Comparison of ENCODE assay signal across 14 mouse cellular contexts in the genomic region with DNA sequence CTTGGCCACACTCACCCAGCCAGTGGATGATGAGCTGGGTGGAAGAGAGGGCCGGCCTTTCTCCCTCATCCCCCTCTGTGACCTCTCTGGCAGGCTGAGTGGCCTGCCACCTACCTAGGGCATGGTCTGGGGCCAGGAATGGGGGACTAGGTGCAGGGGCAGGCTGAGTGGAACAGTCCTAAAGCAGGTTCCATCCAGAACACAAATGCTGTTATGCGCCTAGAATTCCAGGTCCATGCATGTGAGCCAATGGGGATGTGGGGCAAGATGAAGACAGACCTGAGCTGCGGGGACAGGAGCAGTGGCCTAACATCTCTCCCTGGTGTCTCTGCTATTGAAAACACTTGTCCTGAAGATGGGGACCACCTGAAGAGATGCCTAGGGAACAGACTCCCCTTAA. TPM values are rescaled to one million over a fixed set of nuclear protein-coding genes. Genes with fewer than 3 reads are reported as not detected.
DNase-seq lines count a peak whose midpoint lies in the region; ATAC-seq and TF ChIP-seq lines count a peak whose summit lies in the region.
"Had no signal": no experiment of that assay in that cellular context is flagged by ENCODE, and none has a peak within 500 bp of the region (broad histone marks: within the 10 kb centered on the region; RNA-seq: fewer than 3 reads in every experiment).

No protein-coding gene starts in this region.

- WGBS in hindbrain, embryonic 12.5 days, result 90% methylated on average over 3 of the region's 3 CpGs
- 89% methylated on average over 3 of the region's 3 CpGs for WGBS in hindbrain, embryonic 16.5 days
- WGBS in neural tube, embryonic 13.5 days, result 89% methylated on average over 3 of the region's 3 CpGs
- 95% methylated on average over 3 of the region's 3 CpGs for WGBS in neural tube, embryonic 15.5 days
- 96% methylated on average over 3 of the region's 3 CpGs for WGBS in forebrain, embryonic 16.5 days
- 89% methylated on average over 3 of the region's 3 CpGs for WGBS in kidney, adult 2 months

- H3K4me3 ChIP-seq in hindbrain, embryonic 12.5 days, result no peak overlapping the region
- no peak overlapping the region for H3K4me3 ChIP-seq in hindbrain, embryonic 16.5 days (ENCODE audit: low read length)
- no peak overlapping the region for H3K4me3 ChIP-seq in neural tube, embryonic 13.5 days
- no peak overlapping the region for H3K4me3 ChIP-seq in neural tube, embryonic 15.5 days (replicated peaks)
- no peak overlapping the region for H3K4me3 ChIP-seq in forebrain, embryonic 16.5 days (replicated peaks; ENCODE audit: low read length)
- H3K4me3 ChIP-seq in kidney, adult 2 months (ENCODE audit: insufficient read depth, low read depth, low read length), result no peak overlapping the region
- H3K4me3 ChIP-seq: heart, adult 2 months; midbrain, embryonic 12.5 days had no signal

- peak; percentile 35 for ATAC-seq in hindbrain, embryonic 12.5 days (ENCODE audit: low FRiP score)
- no peak for ATAC-seq in hindbrain, embryonic 16.5 days
- ATAC-seq in neural tube, embryonic 13.5 days (ENCODE audit: low read depth), result peak; percentile 24; the same call in 1 of the 2 replicates
- ATAC-seq in neural tube, embryonic 15.5 days (ENCODE audit: low FRiP score), result no peak
- ATAC-seq in forebrain, embryonic 16.5 days, result no peak

- no peak for DNase-seq in adrenal gland, postnatal 25 days
- no peak for DNase-seq in kidney, adult 2 months

- H3K27ac ChIP-seq in hindbrain, embryonic 12.5 days, result no peak overlapping the region
- no peak overlapping the region for H3K27ac ChIP-seq in hindbrain, embryonic 16.5 days (ENCODE audit: low read depth, low read length)
- H3K27ac ChIP-seq in neural tube, embryonic 13.5 days (replicated peaks), result no peak overlapping the region
- H3K27ac ChIP-seq in neural tube, embryonic 15.5 days (replicated peaks), result no peak overlapping the region
- H3K27ac ChIP-seq in forebrain, embryonic 16.5 days (ENCODE audit: low read length), result no peak overlapping the region
- H3K27ac ChIP-seq in kidney, adult 2 months (ENCODE audit: insufficient read depth, low read depth, low read length), result no peak overlapping the region
- H3K27ac ChIP-seq: heart, adult 2 months; midbrain, embryonic 12.5 days had no signal

- no peaks in the 10 kb centered on the region for H3K9me3 ChIP-seq in hindbrain, embryonic 12.5 days (replicated peaks)
- H3K9me3 ChIP-seq in hindbrain, embryonic 16.5 days (ENCODE audit: control insufficient read depth, low read length), result no peaks in the 10 kb centered on the region
- no peaks in the 10 kb centered on the region for H3K9me3 ChIP-seq in neural tube, embryonic 13.5 days
- H3K9me3 ChIP-seq in neural tube, embryonic 15.5 days (replicated peaks), result no peaks in the 10 kb centered on the region
- no peaks in the 10 kb centered on the region for H3K9me3 ChIP-seq in forebrain, embryonic 16.5 days (ENCODE audit: control insufficient read depth, low read length)
- H3K9me3 ChIP-seq: midbrain, embryonic 12.5 days had no signal

- no peaks in the 10 kb centered on the region for H3K36me3 ChIP-seq in hindbrain, embryonic 12.5 days
- no peaks in the 10 kb centered on the region for H3K36me3 ChIP-seq in hindbrain, embryonic 16.5 days (ENCODE audit: control insufficient read depth, insufficient read depth, low read length)
- H3K36me3 ChIP-seq in neural tube, embryonic 13.5 days, result no peaks in the 10 kb centered on the region
- no peaks in the 10 kb centered on the region for H3K36me3 ChIP-seq in neural tube, embryonic 15.5 days
- no peaks in the 10 kb centered on the region for H3K36me3 ChIP-seq in forebrain, embryonic 16.5 days (ENCODE audit: control insufficient read depth, insufficient read depth)
- no peaks in the 10 kb centered on the region for H3K36me3 ChIP-seq in kidney, adult 2 months (ENCODE audit: control insufficient read depth, insufficient read depth, low read length)
- H3K36me3 ChIP-seq: midbrain, embryonic 12.5 days had no signal

- H3K4me2 ChIP-seq in hindbrain, embryonic 12.5 days (replicated peaks), result no peak overlapping the region
- no peak overlapping the region for H3K4me2 ChIP-seq in hindbrain, embryonic 16.5 days (ENCODE audit: low read length)
- H3K4me2 ChIP-seq in neural tube, embryonic 13.5 days, result no peak overlapping the region
- no peak overlapping the region for H3K4me2 ChIP-seq in neural tube, embryonic 15.5 days
- H3K4me2 ChIP-seq in forebrain, embryonic 16.5 days (ENCODE audit: low read length), result no peak overlapping the region
- H3K4me2 ChIP-seq: midbrain, embryonic 12.5 days had no signal

- peaks cover 7% of the 10 kb centered on the region; the same call in 1 of the 2 replicates for H3K27me3 ChIP-seq in hindbrain, embryonic 12.5 days
- H3K27me3 ChIP-seq in hindbrain, embryonic 16.5 days (replicated peaks; ENCODE audit: control insufficient read depth, insufficient read depth, low read length), result no peaks in the 10 kb centered on the region; the same call in 1 of the 2 replicates
- no peaks in the 10 kb centered on the region; the same call in 1 of the 2 replicates for H3K27me3 ChIP-seq in neural tube, embryonic 13.5 days
- 0 out of 2 replicates have a peak, but pooled peaks cover 2% of the 10 kb centered on the region for H3K27me3 ChIP-seq in neural tube, embryonic 15.5 days (replicated peaks)
- no peaks in the 10 kb centered on the region for H3K27me3 ChIP-seq in forebrain, embryonic 16.5 days (replicated peaks; ENCODE audit: control insufficient read depth, insufficient read depth, low read length)
- no peaks in the 10 kb centered on the region for H3K27me3 ChIP-seq in kidney, adult 2 months (replicated peaks; ENCODE audit: control insufficient read depth, insufficient read depth, low read length)

- no peak for TF ChIP-seq CTCF in kidney, adult 2 months (conservative IDR thresholded peaks at IDR 0.05; ENCODE audit: insufficient read depth, insufficient read length, low read depth, low read length)

- H3K9ac ChIP-seq in hindbrain, embryonic 12.5 days, result no peak overlapping the region
- H3K9ac ChIP-seq in hindbrain, embryonic 16.5 days (ENCODE audit: low read depth, low read length), result no peak overlapping the region
- no peak overlapping the region for H3K9ac ChIP-seq in neural tube, embryonic 13.5 days
- no peak overlapping the region for H3K9ac ChIP-seq in neural tube, embryonic 15.5 days (replicated peaks)
- H3K9ac ChIP-seq in forebrain, embryonic 16.5 days (replicated peaks; ENCODE audit: low read depth, low read length), result peak overlapping the region; percentile 25; the same call in 1 of the 2 replicates
- H3K9ac ChIP-seq: midbrain, embryonic 12.5 days had no signal

- no peaks in the 10 kb centered on the region for H3K4me1 ChIP-seq in hindbrain, embryonic 12.5 days
- no peaks in the 10 kb centered on the region for H3K4me1 ChIP-seq in hindbrain, embryonic 16.5 days (ENCODE audit: control insufficient read depth, insufficient read depth, low read depth, low read length)
- no peaks in the 10 kb centered on the region for H3K4me1 ChIP-seq in neural tube, embryonic 13.5 days (replicated peaks)
- no peaks in the 10 kb centered on the region for H3K4me1 ChIP-seq in neural tube, embryonic 15.5 days
- no peaks in the 10 kb centered on the region for H3K4me1 ChIP-seq in forebrain, embryonic 16.5 days (replicated peaks; ENCODE audit: control insufficient read depth, insufficient read depth, low read length)
- H3K4me1 ChIP-seq in kidney, adult 2 months (ENCODE audit: control insufficient read depth, insufficient read depth, low read length), result no peaks in the 10 kb centered on the region
- H3K4me1 ChIP-seq: midbrain, embryonic 12.5 days had no signal

- TF ChIP-seq POLR2A in kidney, adult 2 months (IDR thresholded peaks at IDR 0.05; ENCODE audit: low read depth, low read length), result no peak

RNA-seq across cellular contexts. Expression of gene Samd8, which starts 9.0 kb away (rescaled TPM):
- polyA plus RNA-seq in hindbrain, embryonic 12.5 days (2016; fragmentation: Nextera tagmentation; extraction: Ambion mirVana), result 15.9 and 19.0 TPM in 2 replicates
- polyA plus RNA-seq in hindbrain, embryonic 16.5 days (2015; fragmentation: Nextera tagmentation; extraction: Ambion mirVana), result 20.4 TPM in 2 replicates
- 16.9 and 18.5 TPM in 2 replicates for polyA plus RNA-seq in neural tube, embryonic 13.5 days (2015; fragmentation: Nextera tagmentation; extraction: Ambion mirVana)
- polyA plus RNA-seq in neural tube, embryonic 15.5 days (2015; fragmentation: Nextera tagmentation; extraction: Ambion mirVana), result 16.1 and 20.6 TPM in 2 replicates
- 23.1 and 24.6 TPM in 2 replicates for polyA plus RNA-seq in forebrain, embryonic 16.5 days (2015; fragmentation: Nextera tagmentation; extraction: Ambion mirVana)
- 45.5 and 48.1 TPM in 2 replicates for total RNA-seq in adrenal gland, postnatal 25 days (2021)
- polyA plus RNA-seq in kidney, adult 2 months (2012; rRNA removed), result 21.1 and 23.9 TPM in 2 replicates

RNA-seq across cellular contexts. Expression of gene Dusp13, which starts 9.7 kb away (rescaled TPM):
- 0.43 TPM in 1 of 2 replicates, not detected in the other for polyA plus RNA-seq in hindbrain, embryonic 12.5 days (2016; fragmentation: Nextera tagmentation; extraction: Ambion mirVana)
- 0.36 TPM in 1 of 2 replicates, not detected in the other for polyA plus RNA-seq in hindbrain, embryonic 16.5 days (2015; fragmentation: Nextera tagmentation; extraction: Ambion mirVana)
- polyA plus RNA-seq in neural tube, embryonic 13.5 days (2015; fragmentation: Nextera tagmentation; extraction: Ambion mirVana), result not detected in 2 replicates
- 0.23 TPM in 1 of 2 replicates, not detected in the other for polyA plus RNA-seq in neural tube, embryonic 15.5 days (2015; fragmentation: Nextera tagmentation; extraction: Ambion mirVana)
- not detected in 2 replicates for polyA plus RNA-seq in forebrain, embryonic 16.5 days (2015; fragmentation: Nextera tagmentation; extraction: Ambion mirVana)
- not detected in 2 replicates for total RNA-seq in adrenal gland, postnatal 25 days (2021)
- polyA plus RNA-seq in kidney, adult 2 months (2012; rRNA removed), result 1.1 and 1.8 TPM in 2 replicates
- total RNA-seq: adrenal gland, adult 2 months had no signal
- polyA plus RNA-seq: heart, postnatal 0 days; intestine, embryonic 14.5 days; midbrain, embryonic 12.5 days had no signal

RNA-seq across cellular contexts. Expression of gene Dupd1, which starts 26.9 kb away (rescaled TPM):
- polyA plus RNA-seq in hindbrain, embryonic 12.5 days (2016; fragmentation: Nextera tagmentation; extraction: Ambion mirVana), result 0.25 and 0.31 TPM in 2 replicates
- polyA plus RNA-seq in hindbrain, embryonic 16.5 days (2015; fragmentation: Nextera tagmentation; extraction: Ambion mirVana), result 0.14 TPM in 1 of 2 replicates, not detected in the other
- not detected in 2 replicates for polyA plus RNA-seq in neural tube, embryonic 13.5 days (2015; fragmentation: Nextera tagmentation; extraction: Ambion mirVana)
- polyA plus RNA-seq in neural tube, embryonic 15.5 days (2015; fragmentation: Nextera tagmentation; extraction: Ambion mirVana), result 0.15 and 0.22 TPM in 2 replicates
- 0.24 and 0.29 TPM in 2 replicates for polyA plus RNA-seq in forebrain, embryonic 16.5 days (2015; fragmentation: Nextera tagmentation; extraction: Ambion mirVana)
- 0.76 TPM in 1 of 2 replicates, not detected in the other for total RNA-seq in adrenal gland, postnatal 25 days (2021)
- polyA plus RNA-seq in kidney, adult 2 months (2012; rRNA removed), result 0.11 and 0.52 TPM in 2 replicates
- total RNA-seq: ES-E14; heart, adult 2 months had no signal
- polyA plus RNA-seq: intestine, embryonic 14.5 days; midbrain, embryonic 12.5 days; urinary bladder, adult 2 months had no signal

Comparison
In these comparisons a context has a peak if more than half of its experiments do, and no peak if none do; other contexts are left out.
1. ATAC-seq: peak in hindbrain, embryonic 12.5 days (single experiment) and neural tube, embryonic 13.5 days (single experiment); none in hindbrain, embryonic 16.5 days (single experiment), neural tube, embryonic 15.5 days (single experiment) and forebrain, embryonic 16.5 days (single experiment).